Mouse (Mus musculus): ENCODE results near the gene Uroc1.

DNA sequence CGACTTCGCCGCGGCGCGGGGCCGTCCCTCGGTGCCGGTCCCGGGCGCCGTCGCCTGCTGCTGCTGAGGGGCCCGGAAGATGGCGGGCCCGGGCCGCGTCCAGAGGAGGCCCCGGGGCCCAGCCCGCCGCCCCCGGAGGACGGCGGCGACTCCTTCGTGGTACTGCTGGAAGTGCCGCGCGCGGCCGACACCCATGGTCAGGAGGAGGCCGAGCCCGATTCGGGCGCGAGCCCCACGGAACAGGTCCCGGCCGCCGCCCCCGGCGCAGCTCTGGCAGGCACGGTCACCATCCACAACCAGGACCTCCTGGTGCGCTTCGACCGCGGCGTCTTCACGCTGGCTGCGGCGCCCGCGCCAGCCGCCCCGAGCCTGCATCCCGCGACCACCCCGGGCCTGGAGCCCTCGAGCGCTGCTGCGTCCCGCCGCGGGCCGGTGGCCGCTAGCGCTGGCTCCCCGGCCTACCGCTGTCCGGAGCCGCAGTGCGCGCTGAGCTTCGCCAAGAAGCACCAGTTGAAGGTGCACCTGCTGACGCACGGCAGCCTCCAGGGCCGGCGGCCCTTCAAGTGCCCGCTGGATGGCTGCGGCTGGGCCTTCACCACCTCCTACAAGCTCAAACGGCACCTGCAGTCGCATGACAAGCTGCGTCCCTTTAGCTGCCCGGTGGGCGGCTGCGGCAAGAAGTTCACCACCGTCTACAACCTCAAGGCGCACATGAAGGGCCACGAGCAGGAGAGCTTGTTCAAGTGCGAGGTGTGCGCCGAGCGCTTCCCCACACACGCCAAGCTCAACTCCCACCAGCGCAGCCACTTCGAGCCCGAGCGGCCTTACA is 36.9 kb downstream of the Uroc1 start:
- no peak for TF ChIP-seq EP300 (IDR thresholded peaks at IDR 0.05; ENCODE audit: low read depth)
- TF ChIP-seq CTCF (IDR thresholded peaks at IDR 0.05; ENCODE audit: low read depth): no peak

Measured in liver, embryonic 14.5 days (tissue).